Mouse (Mus musculus): ENCODE measurements around the gene Ndst2. TPM values are rescaled to one million over a fixed set of nuclear protein-coding genes. Genes with fewer than 3 reads are reported as not detected.
A peak's percentile ranks its signal among the peaks of the same experiment; 100 is the strongest.

Ndst2 gene
- polyA plus RNA-seq, 1 experiment from 2014 or later: 9.6 TPM

- Histone ChIP-seq H3K4me1 (replicated peaks; ENCODE audit: control insufficient read depth, insufficient read depth) (peaks cover 6% of the 10 kb centered on the region), H3K36me3 (ENCODE audit: control insufficient read depth, insufficient read depth, low read length) (peaks cover 25% of the 10 kb centered on the region), H3K4me2 (replicated peaks; ENCODE audit: low read depth) (peak overlapping the region; percentile 74), H3K27me3 (ENCODE audit: control insufficient read depth, insufficient read depth, low read length) (no peaks in the 10 kb centered on the region), H3K9ac (ENCODE audit: low read length) (peak overlapping the region; percentile 90), H3K4me3 (ENCODE audit: low read depth, low read length) (peak overlapping the region; percentile 94), H3K27ac (replicated peaks) (peak overlapping the region; percentile 98), H3K9me3 (ENCODE audit: control insufficient read depth, low read length) (no peaks in the 10 kb centered on the region)
- 0 out of 2 replicates have a peak, but pooled peaks have one; percentile 5 for ATAC-seq (ENCODE audit: low FRiP score, low TSS enrichment)
- WGBS: 8% methylated on average over 27 of the region's 27 CpGs
- no peak for DNase-seq (ENCODE audit: low spot score)
- TF ChIP-seq CTCF (IDR thresholded peaks at IDR 0.05; ENCODE audit: low read depth): no peak
- TF ChIP-seq EP300 (optimal IDR thresholded peaks at IDR 0.05): no peak
These were observed 38.4 kb downstream of the Ndst2 start for GRCm38 (mm10) chr14:20695761-20696520.

- H3K36me3 ChIP-seq (ENCODE audit: control insufficient read depth, insufficient read depth, low read length): peaks cover 29% of the 10 kb centered on the region
- DNase-seq (ENCODE audit: low spot score) (peak; percentile 88), ATAC-seq (ENCODE audit: low FRiP score, low TSS enrichment) (peak; percentile 91)
- peak within 1 kb of the TSS; percentile 94 for H3K4me3 ChIP-seq (ENCODE audit: low read depth, low read length)
- H3K9ac ChIP-seq (ENCODE audit: low read length): peak within 1 kb of the TSS; percentile 90
- whole genome bisulfite sequencing: under 1% methylated on average over 83 of the region's 111 CpGs
- H3K27me3 ChIP-seq (ENCODE audit: control insufficient read depth, insufficient read depth, low read length): no peaks in the 10 kb centered on the region
- TF ChIP-seq EP300 (optimal IDR thresholded peaks at IDR 0.05) (no peak), CTCF (IDR thresholded peaks at IDR 0.05; ENCODE audit: low read depth) (no peak)
- H3K4me2 ChIP-seq (replicated peaks; ENCODE audit: low read depth): peak within 1 kb of the TSS; percentile 74
- peak within 1 kb of the TSS; percentile 98 for H3K27ac ChIP-seq (replicated peaks)
- no peaks in the 10 kb centered on the region for H3K9me3 ChIP-seq (ENCODE audit: control insufficient read depth, low read length)
- peaks cover 6% of the 10 kb centered on the region for H3K4me1 ChIP-seq (replicated peaks; ENCODE audit: control insufficient read depth, insufficient read depth)
These were observed 39.2 kb downstream of the Ndst2 start, which contains the start of gene Fut11 for GRCm38 (mm10) chr14:20694884-20695760. Gene Fut11 (plus strand): TSS chr14:20694968.

GRCm38 (mm10) chr14:20694185-20694883 lies 40.0 kb downstream of the Ndst2 start:
- peak overlapping the region; percentile 90 for H3K9ac ChIP-seq (ENCODE audit: low read length)
- H3K36me3 ChIP-seq (ENCODE audit: control insufficient read depth, insufficient read depth, low read length): peaks cover 31% of the 10 kb centered on the region
- no peaks in the 10 kb centered on the region for H3K9me3 ChIP-seq (ENCODE audit: control insufficient read depth, low read length)
- H3K4me2 ChIP-seq (replicated peaks; ENCODE audit: low read depth): peak overlapping the region; percentile 74
- ATAC-seq (ENCODE audit: low FRiP score, low TSS enrichment): peak; percentile 10; the same call in 1 of the 2 replicates
- H3K27ac ChIP-seq (replicated peaks): peak overlapping the region; percentile 98
- WGBS: 44% methylated on average over 13 of the region's 13 CpGs
- TF ChIP-seq EP300 (optimal IDR thresholded peaks at IDR 0.05): no peak
- no peak for TF ChIP-seq CTCF (IDR thresholded peaks at IDR 0.05; ENCODE audit: low read depth)
- DNase-seq (ENCODE audit: low spot score): no peak
- H3K4me3 ChIP-seq (ENCODE audit: low read depth, low read length): peak overlapping the region; percentile 94
- H3K4me1 ChIP-seq (replicated peaks; ENCODE audit: control insufficient read depth, insufficient read depth): peaks cover 6% of the 10 kb centered on the region
- H3K27me3 ChIP-seq (ENCODE audit: control insufficient read depth, insufficient read depth, low read length): no peaks in the 10 kb centered on the region

- TF ChIP-seq EP300 (optimal IDR thresholded peaks at IDR 0.05) (no peak), CTCF (IDR thresholded peaks at IDR 0.05; ENCODE audit: low read depth) (no peak)
- WGBS: 89% methylated on average over 10 of the region's 10 CpGs
- no peak overlapping the region for H3K4me3 ChIP-seq (ENCODE audit: low read depth, low read length)
- peaks cover 37% of the 10 kb centered on the region for H3K36me3 ChIP-seq (ENCODE audit: control insufficient read depth, insufficient read depth, low read length)
- DNase-seq (ENCODE audit: low spot score) (no peak), ATAC-seq (ENCODE audit: low FRiP score, low TSS enrichment) (no peak)
- H3K9ac ChIP-seq (ENCODE audit: low read length): no peak overlapping the region
- no peak overlapping the region for H3K27ac ChIP-seq (replicated peaks)
- H3K4me2 ChIP-seq (replicated peaks; ENCODE audit: low read depth): no peak overlapping the region
- no peaks in the 10 kb centered on the region for H3K9me3 ChIP-seq (ENCODE audit: control insufficient read depth, low read length)
- H3K4me1 ChIP-seq (replicated peaks; ENCODE audit: control insufficient read depth, insufficient read depth): peaks cover 6% of the 10 kb centered on the region
- no peaks in the 10 kb centered on the region for H3K27me3 ChIP-seq (ENCODE audit: control insufficient read depth, insufficient read depth, low read length)
These were observed 40.7 kb downstream of the Ndst2 start for GRCm38 (mm10) chr14:20693589-20694101.

GRCm38 (mm10) chr14:20691772-20692171 lies 42.6 kb downstream of the Ndst2 start:
- H3K9ac ChIP-seq (ENCODE audit: low read length): no peak overlapping the region
- DNase-seq (ENCODE audit: low spot score): no peak
- no peak for TF ChIP-seq CTCF (IDR thresholded peaks at IDR 0.05; ENCODE audit: low read depth)
- TF ChIP-seq EP300 (optimal IDR thresholded peaks at IDR 0.05): no peak
- peaks cover 55% of the 10 kb centered on the region for H3K36me3 ChIP-seq (ENCODE audit: control insufficient read depth, insufficient read depth, low read length)
- H3K27ac ChIP-seq (replicated peaks): no peak overlapping the region
- H3K27me3 ChIP-seq (ENCODE audit: control insufficient read depth, insufficient read depth, low read length): no peaks in the 10 kb centered on the region
- 90% methylated on average over 6 of the region's 6 CpGs for WGBS
- no peak for ATAC-seq (ENCODE audit: low FRiP score, low TSS enrichment)
- no peak overlapping the region for H3K4me3 ChIP-seq (ENCODE audit: low read depth, low read length)
- H3K4me2 ChIP-seq (replicated peaks; ENCODE audit: low read depth): no peak overlapping the region
- H3K9me3 ChIP-seq (ENCODE audit: control insufficient read depth, low read length): no peaks in the 10 kb centered on the region
- peaks cover 6% of the 10 kb centered on the region for H3K4me1 ChIP-seq (replicated peaks; ENCODE audit: control insufficient read depth, insufficient read depth)
